Mouse (Mus musculus) fat pad, adult 2 months (tissue): ENCODE data around the gene Rgmb.

Source experiments
- DNase-seq: peaks from one replicate; pipeline ENCODE4 v3.0.0-alpha.2; 2011; ENCODE audit warnings: low read depth, low spot score; ENCODE audit errors: extremely low read depth

The Rgmb gene

GRCm38 (mm10) chr17:15823215-15823614 is 7.6 kb downstream of the Rgmb start:
- DNase-seq: no peak

- no peak for DNase-seq
Measured at GRCm38 (mm10) chr17:15822376-15822775, 8.5 kb downstream of the Rgmb start.

- DNase-seq: no peak
Measured at GRCm38 (mm10) chr17:15821706-15822105, 9.1 kb downstream of the Rgmb start.

GRCm38 (mm10) chr17:15820761-15821160 is 10.1 kb downstream of the Rgmb start:
- DNase-seq: no peak

- DNase-seq: no peak
Measured at GRCm38 (mm10) chr17:15820146-15820545, 10.7 kb downstream of the Rgmb start.

GRCm38 (mm10) chr17:15818372-15818771 is 12.5 kb downstream of the Rgmb start:
- DNase-seq: no peak

- DNase-seq: no peak
Measured at GRCm38 (mm10) chr17:15817634-15818033, 13.2 kb downstream of the Rgmb start.

GRCm38 (mm10) chr17:15817096-15817450 is 13.8 kb downstream of the Rgmb start:
- DNase-seq: no peak

- no peak for DNase-seq
Measured at GRCm38 (mm10) chr17:15816379-15817095, 14.3 kb downstream of the Rgmb start.

- DNase-seq: peak; percentile 94
Measured at GRCm38 (mm10) chr17:15815312-15816018, 15.4 kb downstream of the Rgmb start.

GRCm38 (mm10) chr17:15813658-15814212 is 17.1 kb downstream of the Rgmb start:
- no peak for DNase-seq

- DNase-seq: no peak
Measured at GRCm38 (mm10) chr17:15812136-15812778, 18.6 kb downstream of the Rgmb start.

GRCm38 (mm10) chr17:15809949-15810348 is 20.9 kb downstream of the Rgmb start:
- no peak for DNase-seq

- DNase-seq: no peak
Measured at GRCm38 (mm10) chr17:15808468-15809374, 22.1 kb downstream of the Rgmb start.

GRCm38 (mm10) chr17:15808015-15808414 is 22.8 kb downstream of the Rgmb start:
- DNase-seq: no peak

- no peak for DNase-seq
Measured at GRCm38 (mm10) chr17:15807295-15807984, 23.4 kb downstream of the Rgmb start.

GRCm38 (mm10) chr17:15804008-15804812 is 26.6 kb downstream of the Rgmb start:
- DNase-seq: no peak

GRCm38 (mm10) chr17:15799195-15799793 is 31.5 kb downstream of the Rgmb start:
- DNase-seq: no peak

- DNase-seq: no peak
Measured at GRCm38 (mm10) chr17:15790716-15791115, 40.1 kb downstream of the Rgmb start.
